Mouse (Mus musculus): ENCODE measurements around the gene Sema3f. TPM values are rescaled to one million over a fixed set of nuclear protein-coding genes. Genes with fewer than 3 reads are reported as not detected.

Sema3f gene
- total RNA-seq (2021), result 10 to 100 TPM; 11.9 to 18.0 TPM
- long read RNA-seq, experiment 1, partial matches to known transcripts, result 5 of 17 reads
- long read RNA-seq, experiment 1, other reads (novel, unspliced or antisense), result 12 of 17 reads
- long read RNA-seq, experiment 2, partial matches to known transcripts, result 8 of 13 reads
- long read RNA-seq, experiment 2, other reads (novel, unspliced or antisense), result 5 of 13 reads

- DNase-seq, result peak; percentile 79
These were observed at the start of gene Sema3f for GRCm38 (mm10) chr9:107709697-107710483. TSS of gene Sema3f (minus strand) at chr9:107710475.

- no peak for DNase-seq
These were observed 49.3 kb upstream of the Sema3f start for GRCm38 (mm10) chr9:107759593-107759992.

- DNase-seq, result no peak
These were observed 40.1 kb upstream of the Sema3f start for GRCm38 (mm10) chr9:107750378-107750777.

- no peak for DNase-seq
These were observed 37.8 kb upstream of the Sema3f start for GRCm38 (mm10) chr9:107748063-107748462.

GRCm38 (mm10) chr9:107747310-107747709 lies 37.0 kb upstream of the Sema3f start:
- DNase-seq, result no peak

GRCm38 (mm10) chr9:107746679-107747078 lies 36.4 kb upstream of the Sema3f start:
- no peak for DNase-seq

GRCm38 (mm10) chr9:107744061-107744460 lies 33.8 kb upstream of the Sema3f start:
- no peak for DNase-seq

GRCm38 (mm10) chr9:107738841-107739202 lies 28.5 kb upstream of the Sema3f start:
- no peak for DNase-seq

- peak; percentile 90 for DNase-seq
These were observed 28.0 kb upstream of the Sema3f start for GRCm38 (mm10) chr9:107738020-107738840.

- no peak for DNase-seq
These were observed 25.9 kb upstream of the Sema3f start for GRCm38 (mm10) chr9:107736185-107736485.

GRCm38 (mm10) chr9:107735356-107736184 lies 25.3 kb upstream of the Sema3f start:
- no peak for DNase-seq

- DNase-seq, result no peak
These were observed 24.3 kb upstream of the Sema3f start for GRCm38 (mm10) chr9:107734567-107734971.

GRCm38 (mm10) chr9:107729709-107730108 lies 19.4 kb upstream of the Sema3f start:
- no peak for DNase-seq

- no peak for DNase-seq
These were observed 18.8 kb upstream of the Sema3f start for GRCm38 (mm10) chr9:107728919-107729670.

- no peak for DNase-seq
These were observed 16.8 kb upstream of the Sema3f start for GRCm38 (mm10) chr9:107727041-107727440.

GRCm38 (mm10) chr9:107724796-107725195 lies 14.5 kb upstream of the Sema3f start:
- no peak for DNase-seq

GRCm38 (mm10) chr9:107723794-107724531 lies 13.7 kb upstream of the Sema3f start:
- DNase-seq, result no peak

GRCm38 (mm10) chr9:107723292-107723691 lies 13.0 kb upstream of the Sema3f start:
- DNase-seq, result no peak

GRCm38 (mm10) chr9:107718781-107719540 lies 8.7 kb upstream of the Sema3f start:
- DNase-seq, result no peak

GRCm38 (mm10) chr9:107716951-107717350 lies 6.7 kb upstream of the Sema3f start:
- peak; percentile 49 for DNase-seq
